ENCODE assay signal across 18 mouse cellular contexts in genomic region chr5:21656912-21657311, GRCm38 (mm10). TPM values are rescaled to one million over a fixed set of nuclear protein-coding genes. Genes with fewer than 3 reads are reported as not detected.
"Had no signal": no experiment of that assay in that cellular context is flagged by ENCODE, and none has a peak within 500 bp of the region (broad histone marks: within the 10 kb centered on the region; RNA-seq: fewer than 3 reads in every experiment).

No protein-coding gene starts in this region.

- H3K9me3 ChIP-seq: intestine, embryonic 15.5 days; limb, embryonic 10.5 days; limb, embryonic 13.5 days; liver, embryonic 12.5 days; liver, embryonic 15.5 days; midbrain, embryonic 12.5 days; midbrain, embryonic 15.5 days; neural tube, embryonic 13.5 days had no signal

- H3K9ac ChIP-seq: intestine, embryonic 15.5 days; limb, embryonic 13.5 days; liver, embryonic 12.5 days; liver, embryonic 15.5 days; midbrain, embryonic 12.5 days; midbrain, embryonic 15.5 days; neural tube, embryonic 13.5 days had no signal

- DNase-seq: kidney, adult 11 months; kidney, adult 8-10 months; kidney, postnatal 14 days; kidney, postnatal 4 days; liver; thymus, adult 2 months; thymus, postnatal 14 days; thymus, postnatal 4 days had no signal

- ATAC-seq: intestine, embryonic 15.5 days; liver, embryonic 12.5 days; midbrain, embryonic 15.5 days had no signal

- H3K4me2 ChIP-seq: intestine, embryonic 15.5 days; limb, embryonic 13.5 days; liver, embryonic 12.5 days; liver, embryonic 15.5 days; midbrain, embryonic 12.5 days; midbrain, embryonic 15.5 days; neural tube, embryonic 13.5 days had no signal

- H3K27me3 ChIP-seq: intestine, embryonic 15.5 days; limb, embryonic 13.5 days; liver, embryonic 12.5 days; liver, embryonic 15.5 days; midbrain, embryonic 12.5 days; midbrain, embryonic 15.5 days; neural tube, embryonic 13.5 days had no signal

- H3K4me1 ChIP-seq: limb, embryonic 10.5 days; liver, embryonic 12.5 days; liver, embryonic 15.5 days; midbrain, embryonic 15.5 days had no signal

- H3K27ac ChIP-seq: intestine, embryonic 15.5 days; limb, embryonic 10.5 days; limb, embryonic 13.5 days; liver, embryonic 12.5 days; liver, embryonic 15.5 days; macrophage; midbrain, embryonic 12.5 days; midbrain, embryonic 15.5 days; neural tube, embryonic 13.5 days; stomach, postnatal 0 days had no signal

- H3K4me3 ChIP-seq: intestine, embryonic 15.5 days; limb, embryonic 10.5 days; limb, embryonic 13.5 days; liver, embryonic 12.5 days; liver, embryonic 15.5 days; midbrain, embryonic 12.5 days; midbrain, embryonic 15.5 days; neural tube, embryonic 13.5 days had no signal

RNA-seq across cellular contexts. Expression of gene Fbxl13, which starts 11.5 kb away (rescaled TPM):
- polyA plus RNA-seq: macrophage had no signal
